In the genomic region with DNA sequence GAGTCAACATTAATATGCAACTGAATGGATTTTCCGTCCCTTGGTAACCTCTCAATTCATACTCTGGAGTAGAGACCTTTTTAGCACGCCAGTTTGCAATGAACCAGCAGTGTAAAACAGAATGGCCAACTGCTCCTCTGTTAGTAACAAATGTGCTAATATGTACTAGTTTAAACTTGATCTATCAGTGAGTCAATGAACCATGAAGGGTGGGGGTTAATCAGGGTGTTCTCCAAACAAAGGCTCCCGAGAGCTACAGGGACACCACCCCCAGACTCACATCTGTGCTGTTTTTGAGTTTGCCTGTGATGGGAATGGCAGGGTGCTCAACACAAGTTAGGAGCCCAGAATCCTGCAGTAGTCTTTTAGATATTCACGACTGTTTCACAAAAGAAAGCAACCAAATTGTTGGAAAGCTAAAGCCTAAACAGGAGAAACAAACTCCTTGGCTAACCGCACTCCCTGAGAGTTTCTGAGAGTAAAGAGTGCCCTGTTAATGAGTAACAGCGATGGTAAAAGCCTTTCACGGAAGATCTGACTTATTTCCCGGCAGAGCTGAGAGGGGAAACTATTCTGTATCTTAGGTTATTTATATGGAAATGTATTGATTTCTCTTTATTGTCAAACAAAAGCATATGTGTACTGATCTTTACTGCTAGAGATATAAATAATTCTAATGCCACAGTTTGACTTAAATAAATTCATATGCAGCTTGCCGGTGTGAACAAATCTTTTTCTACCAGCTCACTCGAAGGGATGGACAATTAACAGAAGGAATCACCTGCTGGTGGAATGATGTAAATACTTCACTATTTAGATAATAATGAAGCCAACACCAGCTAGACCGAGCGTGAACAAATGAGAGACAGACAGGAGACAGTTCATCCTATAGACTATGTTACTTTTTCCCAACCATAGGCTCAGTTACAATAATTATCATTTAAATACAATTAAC, we compare ENCODE assay signal across 10 mouse cellular contexts.
DNase-seq lines count a peak whose midpoint lies in the region; ATAC-seq and TF ChIP-seq lines count a peak whose summit lies in the region.
"Had no signal": no experiment of that assay in that cellular context is flagged by ENCODE, and none has a peak within 500 bp of the region (broad histone marks: within the 10 kb centered on the region; RNA-seq: fewer than 3 reads in every experiment).

No protein-coding gene starts in this region.

- H3K27me3 ChIP-seq in lung, embryonic 14.5 days (ENCODE audit: insufficient read depth, low read length) = no peaks in the 10 kb centered on the region
- no peaks in the 10 kb centered on the region for H3K27me3 ChIP-seq in hindbrain, embryonic 11.5 days (ENCODE audit: control insufficient read depth, insufficient read depth, low read length)
- H3K27me3 ChIP-seq in liver, embryonic 12.5 days (replicated peaks) = no peaks in the 10 kb centered on the region
- H3K27me3 ChIP-seq: limb, embryonic 13.5 days had no signal

- DNase-seq in lung, embryonic 14.5 days = peak; percentile 15
- no peak for DNase-seq in lung, postnatal 36 days
- peak; percentile 56 for DNase-seq in hindbrain, embryonic 11.5 days (ENCODE audit: low spot score)
- peak; percentile 42 for DNase-seq in yolk sac, embryonic 10.5 days (ENCODE audit: low spot score)
- no peak for DNase-seq in left cerebral cortex, postnatal 14 days (ENCODE audit: low spot score in 2 of 2)
- no peak for DNase-seq in right cerebral cortex, postnatal 10 days (ENCODE audit: low spot score in 2 of 2)
- DNase-seq: gastrocnemius, postnatal 36 days had no signal

- H3K36me3 ChIP-seq in lung, embryonic 14.5 days (ENCODE audit: insufficient read depth) = no peaks in the 10 kb centered on the region
- H3K36me3 ChIP-seq in hindbrain, embryonic 11.5 days (ENCODE audit: control insufficient read depth, insufficient read depth, low read length) = no peaks in the 10 kb centered on the region
- no peaks in the 10 kb centered on the region for H3K36me3 ChIP-seq in liver, embryonic 12.5 days
- H3K36me3 ChIP-seq: limb, embryonic 13.5 days had no signal

- no peaks in the 10 kb centered on the region for H3K4me1 ChIP-seq in lung, embryonic 14.5 days (ENCODE audit: insufficient read depth)
- H3K4me1 ChIP-seq in hindbrain, embryonic 11.5 days (replicated peaks; ENCODE audit: control insufficient read depth, insufficient read depth, low read length) = no peaks in the 10 kb centered on the region
- no peaks in the 10 kb centered on the region for H3K4me1 ChIP-seq in liver, embryonic 12.5 days
- H3K4me1 ChIP-seq: limb, embryonic 13.5 days had no signal

- H3K9me3 ChIP-seq in lung, embryonic 14.5 days (ENCODE audit: low read depth, low read length) = no peaks in the 10 kb centered on the region
- no peaks in the 10 kb centered on the region for H3K9me3 ChIP-seq in hindbrain, embryonic 11.5 days (ENCODE audit: control insufficient read depth, low read length)
- no peaks in the 10 kb centered on the region for H3K9me3 ChIP-seq in liver, embryonic 12.5 days (replicated peaks)
- H3K9me3 ChIP-seq: limb, embryonic 13.5 days had no signal

- TF ChIP-seq CTCF in lung, embryonic 14.5 days (IDR thresholded peaks at IDR 0.05; ENCODE audit: low read depth) = no peak

- WGBS in lung, embryonic 14.5 days = 33% methylated on average over 12 of the region's 12 CpGs
- WGBS in hindbrain, embryonic 11.5 days = 21% methylated on average over 12 of the region's 12 CpGs
- WGBS in liver, embryonic 12.5 days (ENCODE audit: insufficient replicate concordance) = 46% methylated on average over 12 of the region's 12 CpGs

- ATAC-seq in lung, embryonic 14.5 days (ENCODE audit: insufficient read depth) = no peak
- peak; percentile 82 for ATAC-seq in hindbrain, embryonic 11.5 days (ENCODE audit: low FRiP score)
- peak; percentile 51; the same call in 1 of the 2 replicates for ATAC-seq in liver, embryonic 12.5 days
- no peak for ATAC-seq in erythroblast, adult 5-6 weeks (replicated peaks; ENCODE audit: low FRiP score, poor library complexity, severe bottlenecking)

- no peak overlapping the region for H3K9ac ChIP-seq in lung, embryonic 14.5 days
- H3K9ac ChIP-seq in hindbrain, embryonic 11.5 days (ENCODE audit: low read depth, low read length) = no peak overlapping the region
- no peak overlapping the region for H3K9ac ChIP-seq in liver, embryonic 12.5 days
- H3K9ac ChIP-seq: limb, embryonic 13.5 days had no signal

- intact Hi-C loops in left cerebral cortex, postnatal 14 days (cut with DNase I) = no loop called here

- H3K4me3 ChIP-seq in lung, embryonic 14.5 days (ENCODE audit: low read depth, low read length) = no peak overlapping the region
- no peak overlapping the region for H3K4me3 ChIP-seq in hindbrain, embryonic 11.5 days (ENCODE audit: low read depth, low read length)
- H3K4me3 ChIP-seq in liver, embryonic 12.5 days = no peak overlapping the region
- H3K4me3 ChIP-seq: limb, embryonic 13.5 days had no signal

- no peak overlapping the region for H3K27ac ChIP-seq in lung, embryonic 14.5 days (ENCODE audit: low read depth)
- peak overlapping the region; percentile 44; the same call in 1 of the 2 replicates for H3K27ac ChIP-seq in hindbrain, embryonic 11.5 days (ENCODE audit: low read depth, low read length)
- no peak overlapping the region for H3K27ac ChIP-seq in liver, embryonic 12.5 days
- H3K27ac ChIP-seq: limb, embryonic 13.5 days had no signal

- no peak overlapping the region for H3K4me2 ChIP-seq in lung, embryonic 14.5 days
- H3K4me2 ChIP-seq in hindbrain, embryonic 11.5 days (replicated peaks; ENCODE audit: low read depth, low read length) = no peak overlapping the region
- no peak overlapping the region for H3K4me2 ChIP-seq in liver, embryonic 12.5 days
- H3K4me2 ChIP-seq: limb, embryonic 13.5 days had no signal

Comparison
In these comparisons a context has a peak if more than half of its experiments do, and no peak if none do; other contexts are left out.
1. DNase-seq: peak in lung, embryonic 14.5 days (single experiment), hindbrain, embryonic 11.5 days (single experiment) and yolk sac, embryonic 10.5 days (single experiment); none in lung, postnatal 36 days (single experiment), left cerebral cortex, postnatal 14 days (0 of 2) and right cerebral cortex, postnatal 10 days (0 of 2).
2. ATAC-seq: peak in hindbrain, embryonic 11.5 days (single experiment) and liver, embryonic 12.5 days (single experiment); none in lung, embryonic 14.5 days (single experiment) and erythroblast, adult 5-6 weeks (single experiment).